Mouse (Mus musculus): ENCODE data around the gene Zfp319.

Zfp319 gene

GRCm38 (mm10) chr8:95351461-95351860 lies 19.7 kb upstream of the Zfp319 start:
- CTCF ChIA-PET = no interaction called here

- CTCF ChIA-PET = interaction anchor here (0.7 kb wide), 1 partner anchor 55 kb away, joined by 4 read pairs; no protein-coding TSS in a partner anchor
Measured at GRCm38 (mm10) chr8:95348811-95349630, 17.3 kb upstream of the Zfp319 start.

- CTCF ChIA-PET = interaction anchor here (0.7 kb wide), 1 partner anchor 54 kb away, joined by 4 read pairs; no protein-coding TSS in a partner anchor
Measured at GRCm38 (mm10) chr8:95348356-95348755, 16.6 kb upstream of the Zfp319 start.

- CTCF ChIA-PET = interaction anchor here (0.6 kb wide), 1 partner anchor 93 kb away, joined by 3 read pairs; no protein-coding TSS in a partner anchor
Measured at GRCm38 (mm10) chr8:95346643-95347545, 15.1 kb upstream of the Zfp319 start.

GRCm38 (mm10) chr8:95344668-95345067 lies 12.9 kb upstream of the Zfp319 start:
- CTCF ChIA-PET = no interaction called here

GRCm38 (mm10) chr8:95341721-95342120 lies 10.0 kb upstream of the Zfp319 start:
- CTCF ChIA-PET = no interaction called here

GRCm38 (mm10) chr8:95336363-95336762 lies 4.6 kb upstream of the Zfp319 start:
- CTCF ChIA-PET = no interaction called here

- CTCF ChIA-PET = interaction anchor here (0.8 kb wide), 1 partner anchor 105 kb away, joined by 3 read pairs; no protein-coding TSS in a partner anchor
Measured at GRCm38 (mm10) chr8:95335706-95336105, 4.0 kb upstream of the Zfp319 start.

GRCm38 (mm10) chr8:95332437-95333199 lies 868 bp upstream of the Zfp319 start:
- CTCF ChIA-PET = interaction anchor here (0.5 to 0.7 kb wide), 3 partner anchors 95 to 461 kb away, joined by 3 to 4 read pairs (median 3); no protein-coding TSS in a partner anchor

- CTCF ChIA-PET = interaction anchor here (0.6 kb wide), 1 partner anchor 500 kb away, joined by 3 read pairs; no protein-coding TSS in a partner anchor
Measured at GRCm38 (mm10) chr8:95331156-95331719, 512 bp downstream of the Zfp319 start.

GRCm38 (mm10) chr8:95330367-95330766 lies 1.4 kb downstream of the Zfp319 start:
- CTCF ChIA-PET = interaction anchor here (0.5 to 1.2 kb wide), 2 partner anchors 76 to 460 kb away, joined by 3 read pairs; no protein-coding TSS in a partner anchor

- CTCF ChIA-PET = no interaction called here
Measured at GRCm38 (mm10) chr8:95327866-95328465, 3.8 kb downstream of the Zfp319 start.

- CTCF ChIA-PET = no interaction called here
Measured at GRCm38 (mm10) chr8:95326822-95327221, 4.9 kb downstream of the Zfp319 start.

GRCm38 (mm10) chr8:95324646-95325045 lies 7.1 kb downstream of the Zfp319 start:
- CTCF ChIA-PET = interaction anchor here (0.6 to 0.7 kb wide), 2 partner anchors 121 to 270 kb away, joined by 3 read pairs; no protein-coding TSS in a partner anchor

- CTCF ChIA-PET = no interaction called here
Measured at GRCm38 (mm10) chr8:95323201-95323600, 8.5 kb downstream of the Zfp319 start.

- CTCF ChIA-PET = no interaction called here
Measured at GRCm38 (mm10) chr8:95320224-95321139, 11.3 kb downstream of the Zfp319 start.

- CTCF ChIA-PET = no interaction called here
Measured at GRCm38 (mm10) chr8:95315350-95315749, 16.4 kb downstream of the Zfp319 start.

GRCm38 (mm10) chr8:95314707-95315106 lies 17.0 kb downstream of the Zfp319 start:
- CTCF ChIA-PET = no interaction called here

- CTCF ChIA-PET = no interaction called here
Measured at GRCm38 (mm10) chr8:95313857-95314256, 17.9 kb downstream of the Zfp319 start.

All from spleen, embryonic (tissue).